Mouse (Mus musculus) brown adipose tissue, adult 24 weeks (tissue): ENCODE data around the gene Tubb4b. TPM values are rescaled to one million over a fixed set of nuclear protein-coding genes. Genes with fewer than 3 reads are reported as not detected.

Source experiments
- H3K27ac ChIP-seq: fragments of 200-500 bp; replicated peaks from 2 replicates; pipeline ENCODE4 v1.5.1; 2012; ENCODE audit warnings: low read depth, mild to moderate bottlenecking, low read length
- H3K4me1 ChIP-seq: fragments of 200-500 bp; 2 replicates; pipeline ENCODE4 v1.6.1; 2012; ENCODE audit warnings: low read length, mixed read lengths; ENCODE audit not compliant: control insufficient read depth, insufficient read depth, insufficient read length
- H3K4me3 ChIP-seq: fragments of 200-500 bp; 2 replicates; pipeline ENCODE4 v1.5.1; 2012; ENCODE audit warnings: low read depth, mild to moderate bottlenecking, low read length, moderate library complexity; ENCODE audit not compliant: insufficient read depth
- polyA plus RNA-seq: library from polyadenylated mRNA; stranded (reverse); fragments of >200 nt; gene quantifications from 2 replicates; pipeline ENCODE4 v1.2.4, GENCODE M21; 2012; ENCODE audit not compliant: missing spikeins, insufficient read depth, insufficient read length

The Tubb4b gene
- 193 and 284 TPM in 2 replicates for polyA plus RNA-seq

- Histone ChIP-seq H3K4me3 (peak within 1 kb of the TSS; percentile 78), H3K27ac (peak within 1 kb of the TSS; percentile 90), H3K4me1 (peaks cover 11% of the 10 kb centered on the region)
Observed at GRCm38 (mm10) chr2:25224492-25224765, at the start of gene Tubb4b. Tubb4b (minus strand) TSS chr2:25224702.

DNA sequence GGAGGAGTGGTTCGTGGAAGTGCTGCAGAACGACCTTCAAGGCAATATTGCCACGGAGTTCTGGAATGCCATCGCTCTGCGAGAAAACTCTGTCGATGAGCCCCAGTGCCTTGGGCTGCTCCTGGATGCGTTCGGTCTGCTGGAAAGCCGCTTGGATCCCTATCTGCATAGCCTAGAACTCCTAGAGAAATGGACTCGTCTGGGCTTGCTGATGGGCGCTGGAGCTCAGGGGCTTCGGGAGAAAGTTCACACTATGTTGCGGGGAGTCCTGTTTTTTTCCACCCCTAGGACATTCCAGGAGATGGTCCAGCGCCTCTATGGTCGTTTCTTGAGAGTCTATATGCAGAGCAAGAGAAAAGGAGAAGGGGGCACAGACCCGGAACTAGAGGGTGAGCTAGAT lies 48.5 kb upstream of the Tubb4b start:
- Histone ChIP-seq H3K27ac (no peak overlapping the region), H3K4me3 (peak overlapping the region; percentile 79), H3K4me1 (peaks cover 11% of the 10 kb centered on the region)

GRCm38 (mm10) chr2:25272515-25272914 lies 48.0 kb upstream of the Tubb4b start:
- peaks cover 11% of the 10 kb centered on the region for H3K4me1 ChIP-seq
- H3K4me3 ChIP-seq = peak overlapping the region; percentile 79
- no peak overlapping the region for H3K27ac ChIP-seq

GRCm38 (mm10) chr2:25271827-25272511 lies 47.5 kb upstream of the Tubb4b start, which contains the start of the genes Ssna1 and Anapc2:
Ssna1 (minus strand) TSS chr2:25272438.
Anapc2 (plus strand) TSS chr2:25272478.
- H3K4me3 ChIP-seq = peak within 1 kb of the TSS; percentile 88
- H3K4me1 ChIP-seq = peaks cover 15% of the 10 kb centered on the region
- H3K27ac ChIP-seq = peak within 1 kb of the TSS; percentile 30

DNA sequence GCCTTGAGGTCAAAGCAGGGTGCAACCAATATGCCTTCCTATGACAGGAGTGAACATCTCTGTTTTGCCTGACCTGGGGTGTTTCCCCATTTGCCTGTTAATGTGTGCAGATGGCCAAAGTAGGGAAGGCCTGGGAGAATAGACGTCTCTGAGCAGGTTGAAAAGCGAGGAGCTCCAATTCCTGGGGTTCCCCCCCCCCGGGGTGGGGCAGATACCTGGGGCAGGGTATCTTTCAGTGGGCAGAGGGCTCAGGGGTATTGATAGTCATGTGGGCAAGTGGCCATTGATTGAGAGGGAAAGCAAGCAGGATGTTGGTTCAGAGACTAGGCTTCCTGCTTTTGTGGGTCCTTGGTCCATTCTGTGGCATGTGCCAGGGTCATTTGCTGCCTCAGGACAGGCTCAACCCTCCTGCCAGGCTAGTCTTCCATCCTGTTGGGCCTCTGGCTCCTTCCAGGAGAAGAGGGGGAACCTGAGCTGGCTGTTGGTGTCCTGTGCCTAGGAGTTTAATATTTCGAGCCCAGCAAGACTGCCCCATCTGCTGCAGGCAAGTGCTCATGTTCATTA lies 43.3 kb upstream of the Tubb4b start:
- Histone ChIP-seq H3K27ac (no peak overlapping the region), H3K4me3 (no peak overlapping the region), H3K4me1 (peaks cover 45% of the 10 kb centered on the region)

GRCm38 (mm10) chr2:25267241-25267640 lies 42.7 kb upstream of the Tubb4b start:
- Histone ChIP-seq H3K4me3 (no peak overlapping the region), H3K27ac (peak overlapping the region; percentile 15; the same call in 1 of the 2 replicates), H3K4me1 (peaks cover 44% of the 10 kb centered on the region)

DNA sequence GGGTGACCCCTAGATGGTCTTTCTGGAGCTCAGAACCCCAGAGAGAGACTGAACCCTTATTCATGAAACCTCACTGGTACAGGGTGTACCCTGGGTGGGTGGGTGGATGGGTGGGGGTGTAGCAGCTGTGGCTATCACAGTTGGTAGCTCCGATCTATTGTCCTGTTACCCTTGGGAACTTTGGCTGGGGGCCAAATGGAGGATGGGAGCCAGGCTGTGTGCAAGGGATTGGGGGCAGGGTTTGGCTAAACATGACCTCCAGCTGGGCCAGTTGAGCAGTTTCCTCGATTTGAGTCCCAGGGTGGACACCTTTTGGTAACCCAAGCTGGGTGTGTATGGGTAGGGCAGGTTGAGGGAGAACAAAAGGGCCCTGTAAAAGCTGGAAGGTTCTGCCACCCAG lies 42.2 kb upstream of the Tubb4b start:
- peak overlapping the region; percentile 59 for H3K27ac ChIP-seq
- H3K4me3 ChIP-seq = no peak overlapping the region
- peaks cover 44% of the 10 kb centered on the region for H3K4me1 ChIP-seq

GRCm38 (mm10) chr2:25265897-25266656 lies 41.6 kb upstream of the Tubb4b start:
- Histone ChIP-seq H3K4me1 (peaks cover 38% of the 10 kb centered on the region), H3K4me3 (no peak overlapping the region; the same call in 1 of the 2 replicates), H3K27ac (peak overlapping the region; percentile 59)

DNA sequence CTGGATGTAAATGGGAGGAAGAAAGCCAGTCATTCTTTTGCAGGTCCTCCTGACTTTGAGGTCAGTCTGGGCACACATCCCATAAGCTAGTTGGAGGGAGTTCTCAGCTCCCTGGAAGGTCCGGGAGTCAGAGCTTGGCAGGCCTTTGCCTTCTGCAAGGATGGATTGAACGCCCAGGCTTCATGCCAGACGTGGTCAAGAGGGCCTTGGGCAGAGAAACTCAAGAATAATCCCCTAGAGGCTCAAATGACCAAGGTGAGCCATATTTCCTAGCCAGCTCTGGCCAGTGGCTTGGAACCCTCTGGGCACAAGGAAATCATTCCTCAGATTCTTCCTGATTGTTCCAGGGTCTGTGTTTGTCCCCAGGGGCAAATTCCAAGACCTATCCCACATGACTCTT lies 40.3 kb upstream of the Tubb4b start:
- H3K27ac ChIP-seq = no peak overlapping the region
- peaks cover 37% of the 10 kb centered on the region for H3K4me1 ChIP-seq
- no peak overlapping the region for H3K4me3 ChIP-seq

DNA sequence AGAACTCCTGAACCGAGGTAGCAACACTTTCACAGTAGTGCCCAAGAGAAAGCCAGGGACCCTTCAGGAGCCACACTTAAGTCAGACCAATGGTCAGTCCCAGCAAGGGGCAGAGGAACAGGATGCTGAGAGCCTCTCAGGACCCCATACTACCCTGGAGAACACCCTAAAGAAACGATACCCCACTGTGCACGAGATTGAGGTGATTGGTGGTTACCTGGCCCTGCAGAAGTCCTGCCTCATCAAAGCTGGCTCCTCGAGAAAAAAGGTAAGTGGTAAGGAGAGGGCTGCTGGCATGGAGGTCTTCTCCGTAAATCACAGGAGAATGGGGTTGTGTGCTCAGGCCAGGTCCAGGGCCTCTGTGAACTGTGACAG lies 39.8 kb upstream of the Tubb4b start:
- H3K4me3 ChIP-seq = no peak overlapping the region
- no peak overlapping the region for H3K27ac ChIP-seq
- peaks cover 37% of the 10 kb centered on the region for H3K4me1 ChIP-seq

DNA sequence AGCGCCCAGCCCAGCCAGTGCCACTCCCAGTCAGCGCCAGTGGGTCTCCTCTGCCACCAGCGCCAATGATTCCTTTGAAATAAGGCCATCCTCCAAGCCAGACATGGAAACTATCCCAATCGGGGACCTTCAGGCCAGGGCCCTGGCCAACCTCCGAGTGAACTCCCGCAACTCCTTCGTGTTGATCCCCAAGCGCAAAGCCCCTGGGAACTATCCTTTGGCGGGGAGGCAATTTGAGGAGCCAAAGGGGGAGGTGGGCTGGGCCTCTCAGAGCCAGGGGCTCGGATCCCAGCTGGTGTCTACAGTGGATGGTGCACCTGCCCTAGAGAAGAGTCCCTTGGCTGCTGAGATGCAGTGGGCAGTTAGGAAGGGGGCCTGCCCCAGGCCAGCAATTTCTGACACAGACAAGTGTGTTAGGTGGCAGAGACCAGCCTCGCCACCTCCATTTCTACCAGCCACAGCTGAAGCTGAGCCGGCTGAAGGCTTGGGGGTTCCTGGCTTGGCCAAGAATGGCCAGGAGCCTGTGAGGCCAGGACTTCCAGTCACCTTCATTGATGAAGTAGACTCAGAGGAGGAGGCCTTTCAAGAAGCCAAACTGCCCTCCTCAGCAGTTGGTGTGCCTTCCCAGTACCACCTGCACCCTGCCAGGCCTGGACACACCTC lies 39.3 kb upstream of the Tubb4b start:
- Histone ChIP-seq H3K4me1 (peaks cover 37% of the 10 kb centered on the region), H3K27ac (no peak overlapping the region), H3K4me3 (peak overlapping the region; percentile 63)

GRCm38 (mm10) chr2:25262795-25263622 lies 38.5 kb upstream of the Tubb4b start:
- no peak overlapping the region for H3K27ac ChIP-seq
- H3K4me1 ChIP-seq = peaks cover 37% of the 10 kb centered on the region
- peak overlapping the region; percentile 63 for H3K4me3 ChIP-seq

DNA sequence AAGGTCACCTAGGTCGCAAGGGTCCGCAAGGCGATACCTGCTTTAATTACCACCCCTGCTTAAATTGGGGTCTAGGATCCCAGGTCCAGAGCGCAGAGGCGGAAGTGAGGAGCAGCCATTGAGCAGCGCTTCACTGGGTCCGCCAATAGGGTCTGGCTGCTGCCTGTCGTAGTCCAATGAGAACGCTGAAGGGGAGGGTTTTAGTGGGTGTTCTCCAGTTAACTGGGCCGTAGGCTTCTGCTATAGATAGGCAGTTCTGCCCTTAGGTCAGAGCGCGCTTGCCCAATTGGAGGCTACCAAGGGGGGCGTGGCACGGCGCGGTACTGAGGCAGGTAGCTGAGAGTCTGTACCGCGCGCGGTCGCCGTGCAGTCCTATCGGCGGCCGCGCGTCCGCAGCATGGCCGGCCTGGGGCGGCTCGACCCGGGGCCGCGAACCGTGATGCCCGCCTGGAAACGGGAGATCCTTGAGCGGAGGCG lies 37.8 kb upstream of the Tubb4b start, which contains the start of gene Tprn:
Gene Tprn (plus strand): TSS at position 328 of the 477 bp plus-strand sequence.
- Histone ChIP-seq H3K27ac (no peak within 1 kb of the TSS; the same call in 1 of the 2 replicates), H3K4me1 (peaks cover 37% of the 10 kb centered on the region), H3K4me3 (peak within 1 kb of the TSS; percentile 63)

DNA sequence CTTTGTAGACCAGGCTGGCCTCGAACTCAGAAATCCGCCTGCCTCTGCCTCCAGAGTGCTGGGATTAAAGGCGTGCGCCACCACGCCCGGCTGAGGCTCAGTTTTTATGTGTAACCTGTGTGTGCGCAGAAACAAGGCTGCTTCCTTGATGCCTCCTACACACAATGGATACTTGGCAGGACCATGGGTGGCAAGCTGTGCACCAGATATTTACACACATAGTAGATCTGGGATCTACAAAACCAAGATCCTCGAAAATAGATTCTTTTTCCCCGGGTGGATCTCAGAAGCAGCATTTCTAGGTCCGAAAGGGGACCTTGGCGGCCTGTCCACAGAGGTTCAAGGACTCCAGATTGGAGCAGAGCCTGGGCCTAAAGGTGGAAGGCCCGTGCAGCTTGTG lies 37.4 kb upstream of the Tubb4b start:
- H3K4me1 ChIP-seq = peaks cover 32% of the 10 kb centered on the region
- H3K27ac ChIP-seq = no peak overlapping the region; the same call in 1 of the 2 replicates
- peak overlapping the region; percentile 58 for H3K4me3 ChIP-seq
